8 mouse cellular contexts compared by ENCODE assay signal in the genomic region with DNA sequence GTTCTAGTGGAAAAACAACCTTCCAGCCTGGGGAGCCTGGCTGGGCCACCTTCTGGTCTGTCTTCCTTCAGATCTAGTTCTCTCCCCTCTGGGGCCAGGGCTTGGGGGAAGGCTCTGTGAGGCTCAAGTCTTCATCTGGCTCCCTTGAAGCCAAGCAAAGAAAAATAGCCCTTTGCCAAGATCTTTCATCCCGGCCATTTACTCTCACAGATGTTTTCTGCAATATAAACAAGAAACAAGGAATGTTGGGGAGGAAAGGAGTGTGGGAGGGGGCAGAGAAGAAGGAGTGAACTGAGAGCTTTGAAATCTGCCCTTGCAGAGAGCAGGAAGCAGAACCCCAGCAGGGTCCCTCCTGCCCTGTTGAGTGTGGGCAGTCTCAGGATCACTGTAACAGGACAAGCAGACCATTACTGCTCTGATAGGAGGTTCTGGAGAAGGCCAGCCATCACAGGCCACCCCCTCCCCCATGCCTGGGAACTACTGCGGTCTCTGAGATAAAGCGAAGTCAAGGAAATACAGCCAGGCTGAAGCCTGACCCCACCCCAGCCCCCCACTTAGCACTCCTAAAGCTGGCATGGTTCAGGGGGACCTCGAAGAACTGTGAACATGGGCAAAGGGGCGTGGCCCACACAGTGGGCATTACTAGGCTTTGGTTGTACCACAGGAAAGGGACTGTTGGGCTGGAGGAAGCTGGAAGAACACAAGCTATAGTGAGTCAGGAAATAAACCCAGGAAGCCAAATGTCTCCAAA.
DNase-seq lines count a peak whose midpoint lies in the region; ATAC-seq lines count a peak whose summit lies in the region.

No protein-coding gene starts in this region.

- peak overlapping the region; percentile 69 for H3K27ac ChIP-seq in midbrain, embryonic 10.5 days (replicated peaks)
- no peak overlapping the region for H3K27ac ChIP-seq in midbrain, embryonic 14.5 days (replicated peaks; ENCODE audit: low read depth, low read length)
- H3K27ac ChIP-seq in heart, embryonic 14.5 days (replicated peaks in 1 of 2; ENCODE audit: control insufficient read depth in 1 of 2, insufficient read depth in 1 of 2, low read depth in 2 of 2, low read length in 2 of 2): peak overlapping the region; percentile 76 to 86
- peak overlapping the region; percentile 68 for H3K27ac ChIP-seq in limb, embryonic 11.5 days (replicated peaks; ENCODE audit: low read depth, low read length)
- H3K27ac ChIP-seq in neural tube, embryonic 15.5 days (replicated peaks): peak overlapping the region; percentile 63

- H3K9me3 ChIP-seq in midbrain, embryonic 10.5 days (replicated peaks): no peaks in the 10 kb centered on the region
- no peaks in the 10 kb centered on the region for H3K9me3 ChIP-seq in midbrain, embryonic 14.5 days (ENCODE audit: control insufficient read depth, low read length)
- H3K9me3 ChIP-seq in heart, embryonic 14.5 days (ENCODE audit: control insufficient read depth, low read length): no peaks in the 10 kb centered on the region
- H3K9me3 ChIP-seq in limb, embryonic 11.5 days (ENCODE audit: control insufficient read depth, low read length): no peaks in the 10 kb centered on the region
- no peaks in the 10 kb centered on the region for H3K9me3 ChIP-seq in neural tube, embryonic 15.5 days (replicated peaks)

- H3K27me3 ChIP-seq in midbrain, embryonic 10.5 days (ENCODE audit: low read depth, poor library complexity, severe bottlenecking): 0 out of 2 replicates have a peak, but pooled peaks cover 4% of the 10 kb centered on the region
- H3K27me3 ChIP-seq in midbrain, embryonic 14.5 days (ENCODE audit: control insufficient read depth, insufficient read depth, low read length): no peaks in the 10 kb centered on the region
- H3K27me3 ChIP-seq in heart, embryonic 14.5 days (ENCODE audit: control insufficient read depth, insufficient read depth, low read length): no peaks in the 10 kb centered on the region
- no peaks in the 10 kb centered on the region for H3K27me3 ChIP-seq in limb, embryonic 11.5 days (ENCODE audit: control insufficient read depth, insufficient read depth, low read length)
- H3K27me3 ChIP-seq in neural tube, embryonic 15.5 days (replicated peaks): no peaks in the 10 kb centered on the region

- H3K36me3 ChIP-seq in midbrain, embryonic 10.5 days: no peaks in the 10 kb centered on the region
- no peaks in the 10 kb centered on the region for H3K36me3 ChIP-seq in midbrain, embryonic 14.5 days (ENCODE audit: control insufficient read depth, insufficient read depth, low read length)
- no peaks in the 10 kb centered on the region for H3K36me3 ChIP-seq in heart, embryonic 14.5 days (ENCODE audit: control insufficient read depth, insufficient read depth, low read length)
- H3K36me3 ChIP-seq in limb, embryonic 11.5 days (ENCODE audit: control insufficient read depth, insufficient read depth, low read length): no peaks in the 10 kb centered on the region
- H3K36me3 ChIP-seq in neural tube, embryonic 15.5 days: no peaks in the 10 kb centered on the region

- H3K4me2 ChIP-seq in midbrain, embryonic 14.5 days (ENCODE audit: low read length): no peak overlapping the region
- no peak overlapping the region for H3K4me2 ChIP-seq in heart, embryonic 14.5 days (ENCODE audit: low read length)
- no peak overlapping the region for H3K4me2 ChIP-seq in limb, embryonic 11.5 days (ENCODE audit: low read depth, severe bottlenecking)
- no peak overlapping the region for H3K4me2 ChIP-seq in neural tube, embryonic 15.5 days

- no peak overlapping the region for H3K4me3 ChIP-seq in midbrain, embryonic 10.5 days
- H3K4me3 ChIP-seq in midbrain, embryonic 14.5 days (replicated peaks; ENCODE audit: low read depth, low read length): no peak overlapping the region
- no peak overlapping the region for H3K4me3 ChIP-seq in heart, embryonic 14.5 days (ENCODE audit: control insufficient read depth in 1 of 2, insufficient read depth in 1 of 2, low read depth in 1 of 2, low read length in 2 of 2)
- no peak overlapping the region for H3K4me3 ChIP-seq in limb, embryonic 11.5 days (ENCODE audit: low read depth, low read length)
- no peak overlapping the region for H3K4me3 ChIP-seq in neural tube, embryonic 15.5 days (replicated peaks)

- peaks cover 43% of the 10 kb centered on the region for H3K4me1 ChIP-seq in midbrain, embryonic 10.5 days
- H3K4me1 ChIP-seq in midbrain, embryonic 14.5 days (ENCODE audit: control insufficient read depth, insufficient read depth, low read length): peaks cover 14% of the 10 kb centered on the region; the same call in 1 of the 2 replicates
- peaks cover 40 to 44% of the 10 kb centered on the region in 2 experiments for H3K4me1 ChIP-seq in heart, embryonic 14.5 days (ENCODE audit: control insufficient read depth in 2 of 2, insufficient read depth in 2 of 2, low read length in 2 of 2)
- H3K4me1 ChIP-seq in limb, embryonic 11.5 days (ENCODE audit: control insufficient read depth, insufficient read depth, low read length): peaks cover 20% of the 10 kb centered on the region
- peaks cover 32% of the 10 kb centered on the region for H3K4me1 ChIP-seq in neural tube, embryonic 15.5 days

- 74% methylated on average over 5 of the region's 5 CpGs for whole genome bisulfite sequencing in midbrain, embryonic 10.5 days
- WGBS in midbrain, embryonic 14.5 days: 87% methylated on average over 5 of the region's 5 CpGs
- 30% methylated on average over 5 of the region's 5 CpGs for WGBS in heart, embryonic 14.5 days
- 43% methylated on average over 5 of the region's 5 CpGs for WGBS in limb, embryonic 11.5 days
- 89% methylated on average over 5 of the region's 5 CpGs for WGBS in neural tube, embryonic 15.5 days

- no peak for ATAC-seq in midbrain, embryonic 14.5 days (ENCODE audit: low FRiP score, low TSS enrichment)
- ATAC-seq in heart, embryonic 14.5 days (ENCODE audit: insufficient number of reproducible peaks, insufficient read depth, low FRiP score, low read depth): peak; percentile 76
- 0 out of 2 replicates have a peak, but pooled peaks have one; percentile 67 for ATAC-seq in limb, embryonic 11.5 days (ENCODE audit: insufficient number of reproducible peaks, low FRiP score, low TSS enrichment, low read depth)
- no peak for ATAC-seq in neural tube, embryonic 15.5 days (ENCODE audit: low FRiP score)

- no peak for DNase-seq in midbrain, embryonic 10.5 days (ENCODE audit: low spot score)
- no peak for DNase-seq in midbrain, embryonic 14.5 days
- DNase-seq in limb, embryonic 11.5 days (ENCODE audit: low spot score): no peak
- DNase-seq in frontal cortex, postnatal 36 days (ENCODE audit: low spot score in 2 of 2): no peak
- DNase-seq in cerebellum, postnatal 4 days (ENCODE audit: low spot score in 2 of 2): no peak
- no peak for DNase-seq in left cerebral cortex, adult 9 months (ENCODE audit: low spot score in 2 of 2)

- H3K9ac ChIP-seq in midbrain, embryonic 14.5 days (replicated peaks; ENCODE audit: low read length): no peak overlapping the region
- no peak overlapping the region for H3K9ac ChIP-seq in heart, embryonic 14.5 days (ENCODE audit: low read length)
- H3K9ac ChIP-seq in limb, embryonic 11.5 days (ENCODE audit: low read length): peak overlapping the region; percentile 39
- H3K9ac ChIP-seq in neural tube, embryonic 15.5 days (replicated peaks): no peak overlapping the region

Comparison
In these comparisons a context has a peak if more than half of its experiments do, and no peak if none do; other contexts are left out.
1. ATAC-seq: peak in heart, embryonic 14.5 days (single experiment) and limb, embryonic 11.5 days (single experiment); none in midbrain, embryonic 14.5 days (single experiment) and neural tube, embryonic 15.5 days (single experiment).